Mouse (Mus musculus) kidney, postnatal 14 days (tissue): Measurements from ENCODE around the gene Vmn1r151.
"Not testable (repeated sequence)": the region's sequence is repeated elsewhere in the genome, so short reads cannot be mapped to it uniquely, and the experiment has no call there.

Experiments
- DNase-seq: peaks from one replicate; pipeline ENCODE4 v3.0.0; 2022; ENCODE audit warnings: mixed read lengths

Vmn1r151 gene

GRCm38 (mm10) chr7:22499578-22499977 is at the start of gene Vmn1r151:
Gene Vmn1r151 (minus strand): TSS chr7:22499678.
- DNase-seq = not testable (repeated sequence)

GRCm38 (mm10) chr7:22534787-22535186 is 35.3 kb upstream of the Vmn1r151 start, which contains the start of gene Gm8677:
Gene Gm8677 (minus strand): TSS chr7:22534887.
- DNase-seq = not testable (repeated sequence)

GRCm38 (mm10) chr7:22522667-22523066 is 23.2 kb upstream of the Vmn1r151 start, which contains the start of gene Vmn1r152:
Gene Vmn1r152 (plus strand): TSS chr7:22522967.
- DNase-seq = not testable (repeated sequence)

GRCm38 (mm10) chr7:22463975-22464374 is 35.5 kb downstream of the Vmn1r151 start, which contains the start of gene Gm10665:
Gene Gm10665 (minus strand): TSS chr7:22464075.
- DNase-seq = not testable (repeated sequence)
